Mouse (Mus musculus) kidney, embryonic 14.5 days (tissue): ENCODE measurements around the gene Card14. TPM values are rescaled to one million over a fixed set of nuclear protein-coding genes. Genes with fewer than 3 reads are reported as not detected.
"Not testable (repeated sequence)": the region's sequence is repeated elsewhere in the genome, so short reads cannot be mapped to it uniquely, and the experiment has no call there.

Experiments
- ATAC-seq: fragments of 200-750 bp; cut with Nextera tagmentation; 2 replicates; pipeline ENCODE4 v1.8.0; 2017; ENCODE audit warnings: moderate number of reproducible peaks, mild to moderate bottlenecking, moderate TSS enrichment, moderate library complexity; ENCODE audit not compliant: low FRiP score, low TSS enrichment
- H3K27ac ChIP-seq: fragments of 300-500 bp; sonication (generic); 2 replicates; pipeline ENCODE4 v1.5.1; 2014; ENCODE audit warnings: low read depth, mild to moderate bottlenecking, low read length, moderate library complexity, mixed read lengths
- H3K27me3 ChIP-seq: fragments of 300-500 bp; sonication (generic); 2 replicates; pipeline ENCODE4 v1.6.1; 2014; ENCODE audit warnings: mild to moderate bottlenecking, low read length; ENCODE audit not compliant: control insufficient read depth, insufficient read depth
- H3K36me3 ChIP-seq: fragments of 300-500 bp; sonication (generic); 2 replicates; pipeline ENCODE4 v1.6.1; 2014; ENCODE audit warnings: low read length, mixed read lengths; ENCODE audit not compliant: control insufficient read depth, insufficient read depth
- H3K4me1 ChIP-seq: fragments of 300-500 bp; sonication (generic); 2 replicates; pipeline ENCODE4 v1.6.1; 2014; ENCODE audit warnings: low read length, mixed read lengths; ENCODE audit not compliant: control insufficient read depth, insufficient read depth
- H3K4me2 ChIP-seq: fragments of 300-500 bp; sonication (generic); replicated peaks from 2 replicates; pipeline ENCODE4 v1.6.1; 2014; ENCODE audit warnings: low read depth, mild to moderate bottlenecking, low read length
- H3K4me3 ChIP-seq: fragments of 300-500 bp; sonication (generic); 2 replicates; pipeline ENCODE4 v1.5.1; 2014; ENCODE audit warnings: mild to moderate bottlenecking, low read length
- H3K9ac ChIP-seq: fragments of 300-500 bp; sonication (generic); 2 replicates; pipeline ENCODE4 v1.6.1; 2014; ENCODE audit warnings: low read depth, mild to moderate bottlenecking, low read length, moderate library complexity
- H3K9me3 ChIP-seq: fragments of 300-500 bp; sonication (generic); 2 replicates; pipeline ENCODE4 v1.6.1; 2016; ENCODE audit warnings: low read length; ENCODE audit not compliant: control insufficient read depth
- WGBS: fragments of 180-500 bp; shearing (Covaris S2); extraction: QIAGEN DNeasy Blood & Tissue Kit; methylation state at CpG from one replicate; pipeline ENCODE4 v1.1.7; 2014; 5-methylcytosine and 5-hydroxymethylcytosine counted together
- polyA plus RNA-seq: library from polyadenylated mRNA; unstranded; fragments of >200 nt; fragmentation: Nextera tagmentation; extraction: Ambion mirVana; gene quantifications from 2 replicates; pipeline ENCODE4 v1.2.1, GENCODE M21; 2014

Gene Card14
- polyA plus RNA-seq, 1 experiment from 2014 or later, result 0.16 TPM

DNA sequence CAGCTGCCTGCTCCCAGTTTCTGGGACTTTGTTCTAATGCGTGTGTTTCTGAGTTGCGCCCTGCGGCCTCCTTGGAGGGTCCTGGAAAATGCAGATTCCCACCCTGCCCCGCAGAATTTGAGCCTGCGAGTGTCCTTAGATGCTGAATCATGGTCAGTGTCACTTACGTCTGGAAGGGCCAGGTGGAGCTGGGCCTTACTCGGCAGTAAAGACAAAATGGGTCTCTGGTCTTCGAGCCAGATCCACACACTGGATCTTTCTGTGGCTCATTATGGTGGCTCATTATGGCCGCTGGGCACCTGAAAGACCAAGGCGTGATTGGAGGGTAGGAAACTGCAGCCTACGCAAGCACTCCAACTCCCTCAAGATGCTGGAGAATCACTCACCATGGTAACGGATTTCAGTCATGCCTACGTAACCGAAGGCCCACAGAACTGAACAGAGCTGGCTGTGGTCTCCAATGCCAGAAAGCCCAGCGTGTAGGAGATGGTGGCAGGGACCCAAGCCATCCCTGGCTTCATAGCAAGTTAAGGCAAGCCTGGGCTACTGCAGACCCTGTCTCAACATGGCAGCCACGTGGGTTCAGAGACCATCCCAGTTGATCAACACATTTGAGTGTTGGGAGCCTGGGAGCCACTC is 38.9 kb upstream of the Card14 start:
- Histone ChIP-seq H3K27me3 (no peaks in the 10 kb centered on the region), H3K9me3 (no peaks in the 10 kb centered on the region), H3K36me3 (no peaks in the 10 kb centered on the region; the same call in 1 of the 2 replicates), H3K4me3 (peak overlapping the region; percentile 68), H3K4me2 (peak overlapping the region; percentile 96), H3K27ac (no peak overlapping the region), H3K9ac (peak overlapping the region; percentile 72; the same call in 1 of the 2 replicates), H3K4me1 (peaks cover 6% of the 10 kb centered on the region; the same call in 1 of the 2 replicates)
- no peak for ATAC-seq
- 82% methylated on average over 16 of the region's 16 CpGs for WGBS

DNA sequence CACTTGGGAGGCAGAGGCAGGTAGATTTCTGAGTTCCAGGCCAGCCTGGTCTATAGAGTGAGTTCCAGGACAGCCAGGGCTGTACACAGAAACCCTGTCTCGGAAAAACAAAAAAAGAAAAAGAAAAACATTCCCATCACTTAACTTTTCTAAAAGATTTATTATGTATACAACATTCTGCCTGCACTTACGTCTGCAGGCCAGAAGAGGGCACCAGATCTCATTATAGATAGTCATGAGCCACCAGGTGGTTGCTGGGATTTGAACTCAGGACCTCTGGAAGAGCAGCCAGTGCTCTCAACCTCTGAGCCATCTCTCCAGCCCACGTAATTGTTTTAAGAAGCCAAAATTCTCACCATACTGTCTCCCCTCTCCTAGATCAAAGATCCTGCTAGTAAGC is 35.1 kb upstream of the Card14 start:
- H3K4me2 ChIP-seq, H3K4me1 ChIP-seq, H3K9ac ChIP-seq, H3K36me3 ChIP-seq, H3K27ac ChIP-seq, H3K27me3 ChIP-seq, H3K4me3 ChIP-seq, H3K9me3 ChIP-seq, ATAC-seq: not testable (repeated sequence)
- 66% methylated on average over 3 of the region's 3 CpGs for WGBS

DNA sequence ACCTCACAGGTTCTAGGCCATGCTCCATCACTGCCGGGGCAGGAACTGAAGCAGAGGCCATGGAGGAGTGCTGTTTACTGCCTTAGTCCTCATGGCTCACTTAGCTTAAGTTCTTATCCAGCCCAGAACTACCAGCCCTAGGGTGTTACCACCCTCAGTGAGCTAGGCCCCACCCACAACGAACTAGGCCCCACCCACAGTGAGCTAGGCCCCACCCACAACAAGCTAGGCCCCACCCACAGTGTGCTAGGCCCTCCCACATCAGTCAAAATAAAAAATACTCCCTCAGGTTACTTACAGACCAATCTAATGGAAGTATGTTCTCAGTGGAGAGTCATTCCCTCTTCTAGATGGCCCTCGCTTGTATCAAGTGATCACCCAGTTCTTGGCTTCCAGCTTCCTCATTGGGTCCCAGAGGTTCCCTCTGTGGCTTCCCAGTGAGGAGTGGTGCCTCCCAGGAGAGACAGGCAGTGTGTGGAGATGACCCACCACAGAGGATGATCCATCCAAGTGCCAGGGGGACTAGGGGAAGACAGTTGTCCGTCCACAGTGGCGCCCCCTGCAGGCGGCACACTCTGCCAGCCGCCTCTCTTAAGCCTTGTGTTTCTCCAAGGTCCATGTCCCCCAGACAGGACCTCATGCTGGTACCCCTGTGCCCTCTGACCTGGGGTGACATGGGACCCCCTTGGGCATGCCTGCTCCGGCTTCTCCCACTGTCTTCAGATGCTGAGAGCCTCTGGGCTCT is 34.2 kb upstream of the Card14 start:
- no peak overlapping the region for H3K4me3 ChIP-seq
- H3K4me2 ChIP-seq, result no peak overlapping the region
- H3K9ac ChIP-seq, result no peak overlapping the region
- H3K36me3 ChIP-seq, result peaks cover 7% of the 10 kb centered on the region; the same call in 1 of the 2 replicates
- no peak overlapping the region for H3K27ac ChIP-seq
- H3K4me1 ChIP-seq, result peaks cover 2% of the 10 kb centered on the region; the same call in 1 of the 2 replicates
- no peaks in the 10 kb centered on the region for H3K27me3 ChIP-seq
- 83% methylated on average over 8 of the region's 8 CpGs for WGBS
- H3K9me3 ChIP-seq, result no peaks in the 10 kb centered on the region
- no peak for ATAC-seq

DNA sequence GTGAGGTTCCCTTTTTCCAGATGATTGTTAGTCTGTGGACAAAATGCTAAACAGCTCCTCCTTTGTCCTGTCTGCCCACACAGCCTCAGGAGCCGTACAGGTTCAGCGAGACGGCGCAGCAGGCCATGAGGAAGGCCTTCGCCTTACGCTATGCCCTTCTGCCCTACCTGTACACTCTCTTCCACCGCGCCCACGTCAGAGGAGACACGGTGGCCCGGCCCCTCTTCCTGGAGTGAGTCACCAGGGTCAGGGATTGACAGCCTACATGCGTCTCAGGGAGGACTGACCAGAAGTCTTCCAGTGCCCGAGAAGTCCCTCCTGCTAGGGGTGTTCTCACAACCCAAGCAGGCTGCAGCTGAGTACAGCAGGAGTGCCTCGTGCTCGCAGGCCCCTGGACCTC is 26.5 kb upstream of the Card14 start:
- 86% methylated on average over 15 of the region's 15 CpGs for WGBS
- Histone ChIP-seq H3K36me3 (peaks cover 15% of the 10 kb centered on the region; the same call in 1 of the 2 replicates), H3K4me1 (no peaks in the 10 kb centered on the region), H3K4me3 (no peak overlapping the region), H3K4me2 (no peak overlapping the region), H3K9ac (no peak overlapping the region), H3K27me3 (no peaks in the 10 kb centered on the region), H3K9me3 (no peaks in the 10 kb centered on the region), H3K27ac (no peak overlapping the region)
- no peak for ATAC-seq

DNA sequence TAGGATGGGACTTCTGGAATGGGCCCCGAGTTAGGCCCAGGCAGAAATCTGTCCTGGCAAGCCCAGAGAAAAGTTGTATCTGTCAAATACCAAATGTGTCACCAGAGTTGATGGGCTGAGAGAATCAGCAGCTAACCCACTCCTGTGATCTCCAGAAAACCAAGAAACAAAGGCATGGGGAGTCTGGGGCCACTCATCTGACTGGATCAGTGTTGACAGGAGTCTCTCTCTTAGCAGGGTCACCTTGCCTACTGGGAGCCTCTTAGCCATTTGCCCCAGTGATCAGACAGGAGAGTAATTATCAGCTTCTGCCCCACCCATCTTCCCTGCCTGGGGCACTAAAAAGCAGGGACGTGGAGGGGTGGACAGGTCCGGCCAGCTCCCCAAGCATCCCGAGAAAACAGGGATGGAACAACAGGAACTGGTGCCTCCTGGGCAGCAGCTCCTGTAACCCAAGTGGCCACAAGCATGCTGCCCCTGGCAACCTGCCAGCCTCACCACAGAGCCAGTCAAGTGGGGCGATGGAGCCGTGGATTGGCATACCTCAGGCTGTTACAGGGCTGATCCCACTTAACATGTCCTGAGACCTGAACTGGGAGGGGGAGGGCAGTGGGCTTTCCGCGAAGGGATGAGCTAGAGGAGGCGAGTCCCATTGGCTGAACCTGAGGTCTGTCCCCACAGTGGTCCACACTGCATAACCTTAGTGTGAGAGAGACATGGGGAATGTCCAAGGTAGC is 21.6 kb upstream of the Card14 start:
- H3K9me3 ChIP-seq, result no peaks in the 10 kb centered on the region
- H3K36me3 ChIP-seq, result peaks cover 52% of the 10 kb centered on the region
- no peak overlapping the region for H3K9ac ChIP-seq
- H3K4me3 ChIP-seq, result no peak overlapping the region
- no peak overlapping the region for H3K4me2 ChIP-seq
- no peak overlapping the region for H3K27ac ChIP-seq
- WGBS, result 50% methylated on average over 9 of the region's 9 CpGs
- H3K4me1 ChIP-seq, result no peaks in the 10 kb centered on the region
- 0 out of 2 replicates have a peak, but pooled peaks have one; percentile 15 for ATAC-seq
- no peaks in the 10 kb centered on the region for H3K27me3 ChIP-seq

DNA sequence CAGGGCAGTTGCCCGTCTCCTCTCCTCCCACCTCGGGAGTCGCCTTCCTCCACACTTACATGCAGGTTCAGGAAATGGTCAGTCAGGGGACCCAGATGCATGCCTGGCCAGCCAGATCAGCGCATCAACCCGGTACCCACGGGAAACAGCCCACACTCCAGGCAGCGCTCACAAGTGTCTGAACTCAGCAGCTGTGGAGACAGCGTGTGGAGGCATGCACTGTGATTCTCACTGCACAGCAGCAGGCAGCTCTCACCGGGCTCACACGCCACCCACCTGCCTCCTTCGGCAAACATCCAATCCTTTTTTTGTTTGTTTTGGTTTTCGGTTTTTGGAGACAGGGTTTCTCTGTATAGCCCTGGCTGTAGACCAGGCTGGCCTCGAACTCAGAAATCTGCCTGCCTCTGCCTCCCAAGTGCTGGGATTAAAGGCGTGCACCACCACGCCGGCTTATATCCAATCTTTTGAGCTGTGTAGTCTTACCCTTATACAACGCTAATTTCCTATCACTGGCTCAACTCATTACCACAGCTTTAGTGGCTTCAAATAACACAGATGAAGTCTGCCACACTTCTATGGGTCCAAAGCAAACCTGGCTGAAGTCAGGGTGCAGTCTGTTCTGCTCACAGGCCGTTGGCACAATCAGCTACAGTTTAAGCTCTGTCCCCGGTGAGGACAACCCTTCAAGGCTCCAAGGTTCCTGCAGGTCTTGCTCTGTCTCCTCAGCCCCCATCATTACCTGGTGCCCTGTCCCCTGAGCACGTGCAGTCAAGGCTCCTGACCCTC is 20.2 kb upstream of the Card14 start:
- H3K9me3 ChIP-seq, result no peaks in the 10 kb centered on the region
- H3K4me2 ChIP-seq, result no peak overlapping the region
- H3K4me3 ChIP-seq, result no peak overlapping the region
- peaks cover 66% of the 10 kb centered on the region for H3K36me3 ChIP-seq
- WGBS, result 87% methylated on average over 20 of the region's 20 CpGs
- no peaks in the 10 kb centered on the region for H3K27me3 ChIP-seq
- H3K4me1 ChIP-seq, result no peaks in the 10 kb centered on the region
- ATAC-seq, result no peak
- H3K27ac ChIP-seq, result no peak overlapping the region
- H3K9ac ChIP-seq, result no peak overlapping the region

DNA sequence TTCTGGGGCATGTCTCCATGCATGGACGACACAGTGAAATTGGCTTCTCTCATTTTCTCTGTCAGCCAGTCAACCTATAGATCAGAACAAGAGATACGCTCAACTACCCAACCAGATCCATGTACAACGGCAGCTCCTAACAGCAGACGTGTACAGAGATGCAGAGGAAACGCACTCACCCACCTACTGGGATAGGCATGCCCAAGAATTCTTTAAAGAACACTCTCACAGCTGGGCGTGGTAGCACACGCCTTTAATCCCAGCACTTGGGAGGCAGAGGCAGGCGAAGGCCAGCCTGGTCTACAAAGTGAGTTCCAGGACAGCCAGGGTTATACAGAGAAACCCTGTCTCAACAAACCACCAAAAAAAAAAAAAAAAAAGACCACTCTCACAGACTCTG is 14.7 kb upstream of the Card14 start:
- WGBS, result 94% methylated on average over 8 of the region's 8 CpGs
- H3K9me3 ChIP-seq, H3K4me1 ChIP-seq, H3K4me3 ChIP-seq, H3K4me2 ChIP-seq, ATAC-seq, H3K9ac ChIP-seq, H3K27me3 ChIP-seq, H3K27ac ChIP-seq: not testable (repeated sequence)
- peaks cover 94% of the 10 kb centered on the region for H3K36me3 ChIP-seq

DNA sequence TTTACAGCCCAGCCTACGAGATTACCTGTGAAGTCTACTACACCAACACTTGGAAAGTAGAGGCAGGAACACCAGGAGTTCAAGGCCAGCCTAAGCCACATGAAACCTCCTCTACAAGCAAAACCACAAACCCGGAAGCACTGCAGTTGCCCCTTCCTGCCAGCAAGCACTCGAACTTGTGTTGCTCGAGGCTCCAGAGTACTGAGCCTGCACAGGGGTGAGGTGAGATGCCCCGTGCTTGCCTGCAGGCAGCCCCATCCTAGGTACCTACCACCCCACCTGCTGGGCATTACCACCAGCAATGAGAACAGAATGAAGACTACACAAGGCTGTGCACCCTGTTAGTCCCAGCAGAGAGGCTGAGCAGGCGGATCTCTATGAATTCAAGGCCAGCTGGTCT is 9.6 kb upstream of the Card14 start:
- peaks cover 52% of the 10 kb centered on the region for H3K36me3 ChIP-seq
- no peak overlapping the region for H3K4me3 ChIP-seq
- H3K27ac ChIP-seq, result no peak overlapping the region
- H3K4me1 ChIP-seq, result peaks cover 5% of the 10 kb centered on the region
- no peaks in the 10 kb centered on the region for H3K27me3 ChIP-seq
- ATAC-seq, result no peak
- H3K4me2 ChIP-seq, result 0 out of 2 replicates have a peak overlapping the region, but pooled peaks have one; percentile 68
- H3K9ac ChIP-seq, result no peak overlapping the region
- 87% methylated on average over 6 of the region's 6 CpGs for WGBS
- H3K9me3 ChIP-seq, result no peaks in the 10 kb centered on the region
